8 mouse cellular contexts compared by ENCODE assay signal in the genomic region with DNA sequence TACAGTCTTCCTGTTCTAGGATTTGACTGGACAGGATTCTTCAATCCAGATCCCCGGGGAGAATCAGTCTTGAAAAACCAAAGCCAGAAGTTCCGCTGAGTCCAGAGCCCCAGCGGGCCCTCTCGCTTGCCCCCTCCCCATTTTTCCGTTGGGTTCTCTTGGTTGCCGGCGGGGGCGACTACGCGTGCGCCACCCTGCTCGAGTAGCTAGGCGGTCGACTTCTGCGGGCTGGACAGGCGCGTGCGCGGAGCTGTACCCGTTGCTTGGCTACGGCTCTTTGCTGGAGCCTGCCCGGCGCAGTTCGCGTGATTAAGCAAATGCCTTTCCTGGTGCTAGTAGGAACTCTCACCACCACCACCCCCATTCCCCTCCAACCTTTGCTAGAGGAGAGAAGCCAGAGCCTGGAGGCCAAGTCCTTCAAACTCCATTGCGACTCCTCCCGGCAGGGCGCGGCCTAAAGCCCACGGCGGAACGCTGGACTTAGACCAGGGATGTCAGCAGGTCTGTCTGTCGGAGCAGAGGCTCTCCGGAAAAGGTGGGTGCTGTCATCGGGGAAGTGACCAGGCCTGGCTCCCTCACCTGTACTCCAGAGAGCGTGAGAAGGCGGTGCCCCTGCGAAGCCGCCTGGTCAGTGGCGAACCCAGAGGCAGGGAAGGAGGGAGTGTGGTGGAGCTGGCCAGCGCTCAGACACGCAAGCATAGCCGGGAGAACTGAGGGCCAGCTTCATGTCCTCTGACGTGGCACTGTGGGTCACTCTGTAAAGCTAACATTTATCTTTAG. TPM values are rescaled to one million over a fixed set of nuclear protein-coding genes. Genes with fewer than 3 reads are reported as not detected.
A peak's percentile ranks its signal among the peaks of the same experiment; 100 is the strongest.
DNase-seq lines count a peak whose midpoint lies in the region; ATAC-seq lines count a peak whose summit lies in the region.

No protein-coding gene starts in this region.

- H3K4me2 ChIP-seq in limb, embryonic 11.5 days (ENCODE audit: low read depth, severe bottlenecking) = peak overlapping the region; percentile 95
- peak overlapping the region; percentile 95 for H3K4me2 ChIP-seq in midbrain, embryonic 12.5 days (replicated peaks)

- peaks cover 6% of the 10 kb centered on the region for H3K36me3 ChIP-seq in limb, embryonic 11.5 days (ENCODE audit: control insufficient read depth, insufficient read depth, low read length)
- peaks cover 10% of the 10 kb centered on the region for H3K36me3 ChIP-seq in midbrain, embryonic 12.5 days
- no peaks in the 10 kb centered on the region; the same call in 1 of the 2 replicates for H3K36me3 ChIP-seq in splenic B cell, adult 2 months (ENCODE audit: control insufficient read depth, insufficient read depth, low read length, poor library complexity, severe bottlenecking)

- peak; percentile 87 for ATAC-seq in limb, embryonic 11.5 days (ENCODE audit: insufficient number of reproducible peaks, low FRiP score, low TSS enrichment, low read depth)
- ATAC-seq in midbrain, embryonic 12.5 days (ENCODE audit: low FRiP score, low read depth) = peak; percentile 87

- under 1% methylated on average over 44 of the region's 44 CpGs for WGBS in limb, embryonic 11.5 days
- under 1% methylated on average over 44 of the region's 44 CpGs for WGBS in midbrain, embryonic 12.5 days

- H3K27me3 ChIP-seq in limb, embryonic 11.5 days (ENCODE audit: control insufficient read depth, insufficient read depth, low read length) = no peaks in the 10 kb centered on the region
- H3K27me3 ChIP-seq in midbrain, embryonic 12.5 days = no peaks in the 10 kb centered on the region
- no peaks in the 10 kb centered on the region for H3K27me3 ChIP-seq in splenic B cell, adult 2 months (ENCODE audit: control insufficient read depth, insufficient read depth, low read length, poor library complexity, severe bottlenecking)

- peaks cover 12% of the 10 kb centered on the region for H3K4me1 ChIP-seq in limb, embryonic 11.5 days (ENCODE audit: control insufficient read depth, insufficient read depth, low read length)
- peaks cover 39% of the 10 kb centered on the region for H3K4me1 ChIP-seq in midbrain, embryonic 12.5 days

- peak overlapping the region; percentile 76 for H3K4me3 ChIP-seq in limb, embryonic 11.5 days (ENCODE audit: low read depth, low read length)
- peak overlapping the region; percentile 81 for H3K4me3 ChIP-seq in midbrain, embryonic 12.5 days

- peak; percentile 95 for DNase-seq in embryo, embryonic 10 days (ENCODE audit: low spot score)
- DNase-seq in embryo, embryonic 9.5 days (ENCODE audit: extremely low spot score) = no peak
- DNase-seq in embryo, embryonic 11.5 days (ENCODE audit: low read depth, low spot score) = peak; percentile 88
- DNase-seq in gastrocnemius, postnatal 4 days (ENCODE audit: low spot score in 2 of 2) = peak; percentile 74 to 91
- DNase-seq in kidney, adult 8-10 months = peak; percentile 94 to 96
- no peak for DNase-seq in limb, embryonic 11.5 days (ENCODE audit: low spot score)
- peak; percentile 94 for DNase-seq in splenic B cell, adult 2 months (ENCODE audit: low read depth, low spot score)

- no peak overlapping the region; the same call in none of the 2 replicates for H3K27ac ChIP-seq in limb, embryonic 11.5 days (replicated peaks; ENCODE audit: low read depth, low read length)
- H3K27ac ChIP-seq in midbrain, embryonic 12.5 days (replicated peaks) = peak overlapping the region; percentile 81

- H3K9me3 ChIP-seq in limb, embryonic 11.5 days (ENCODE audit: control insufficient read depth, low read length) = no peaks in the 10 kb centered on the region
- no peaks in the 10 kb centered on the region for H3K9me3 ChIP-seq in midbrain, embryonic 12.5 days

- peak overlapping the region; percentile 60; the same call in 1 of the 2 replicates for H3K9ac ChIP-seq in limb, embryonic 11.5 days (ENCODE audit: low read length)
- H3K9ac ChIP-seq in midbrain, embryonic 12.5 days (replicated peaks) = peak overlapping the region; percentile 72

RNA-seq across cellular contexts. Expression of a gene that starts 0.8 kb away (rescaled TPM):
- total RNA-seq in gastrocnemius, postnatal 4 days (2021) = 10 to 100 TPM; 40.9 to 45.4 TPM
- 36.3 and 40.9 TPM in 2 replicates for polyA plus RNA-seq in limb, embryonic 11.5 days (2014; fragmentation: Nextera tagmentation; extraction: Ambion mirVana)
- polyA plus RNA-seq in midbrain, embryonic 12.5 days (2016; fragmentation: Nextera tagmentation; extraction: Ambion mirVana) = 29.3 and 33.3 TPM in 2 replicates

RNA-seq across cellular contexts. Expression of a gene that starts 36.9 kb away (rescaled TPM):
- total RNA-seq in gastrocnemius, postnatal 4 days (2021) = 10 to 100 TPM; 12.5 to 13.2 TPM
- polyA plus RNA-seq in limb, embryonic 11.5 days (2014; fragmentation: Nextera tagmentation; extraction: Ambion mirVana) = 24.4 and 28.5 TPM in 2 replicates
- polyA plus RNA-seq in midbrain, embryonic 12.5 days (2016; fragmentation: Nextera tagmentation; extraction: Ambion mirVana) = 31.4 and 33.8 TPM in 2 replicates

RNA-seq across cellular contexts. Expression of a gene that starts 56.7 kb away (rescaled TPM):
- 100 to 1,000 TPM; 123 to 124 TPM for total RNA-seq in gastrocnemius, postnatal 4 days (2021)
- 99.8 and 111 TPM in 2 replicates for polyA plus RNA-seq in limb, embryonic 11.5 days (2014; fragmentation: Nextera tagmentation; extraction: Ambion mirVana)
- 126 and 128 TPM in 2 replicates for polyA plus RNA-seq in midbrain, embryonic 12.5 days (2016; fragmentation: Nextera tagmentation; extraction: Ambion mirVana)

RNA-seq across cellular contexts. Expression of a gene that starts 56.7 kb away (rescaled TPM):
- 10 to 100 TPM; 42.7 to 50.2 TPM for total RNA-seq in gastrocnemius, postnatal 4 days (2021)
- polyA plus RNA-seq in limb, embryonic 11.5 days (2014; fragmentation: Nextera tagmentation; extraction: Ambion mirVana) = 128 and 132 TPM in 2 replicates
- 169 and 170 TPM in 2 replicates for polyA plus RNA-seq in midbrain, embryonic 12.5 days (2016; fragmentation: Nextera tagmentation; extraction: Ambion mirVana)

Comparison
In these comparisons a context has a peak if more than half of its experiments do, and no peak if none do; other contexts are left out.
1. DNase-seq: peak in embryo, embryonic 10 days (single experiment), embryo, embryonic 11.5 days (single experiment), gastrocnemius, postnatal 4 days (2 of 2), kidney, adult 8-10 months (2 of 2) and splenic B cell, adult 2 months (single experiment); none in embryo, embryonic 9.5 days (single experiment) and limb, embryonic 11.5 days (single experiment).